Mouse (Mus musculus) midbrain, postnatal 0 days (tissue): ENCODE measurements around the gene Olfr1419. TPM values are rescaled to one million over a fixed set of nuclear protein-coding genes. Genes with fewer than 3 reads are reported as not detected.

ENCODE experiments used
- ATAC-seq: fragments of 200-750 bp; cut with Nextera tagmentation; 2 replicates; pipeline ENCODE4 v1.8.0; 2017; ENCODE audit warnings: moderate number of reproducible peaks, mild to moderate bottlenecking, moderate TSS enrichment, moderate library complexity; ENCODE audit not compliant: low FRiP score
- DNase-seq: peaks from one replicate; pipeline ENCODE4 v3.0.0-alpha.2; 2015; ENCODE audit warnings: low spot score
- H3K27ac ChIP-seq: fragments of 300-500 bp; sonication (generic); 2 replicates; pipeline ENCODE4 v1.5.1; 2014; ENCODE audit warnings: low read depth, mild to moderate bottlenecking, low read length, mixed read lengths
- H3K27me3 ChIP-seq: fragments of 300-500 bp; sonication (generic); 2 replicates; pipeline ENCODE4 v1.6.1; 2014; ENCODE audit warnings: low read length, control low read depth, mixed read lengths; ENCODE audit not compliant: insufficient read depth
- H3K36me3 ChIP-seq: fragments of 300-500 bp; sonication (generic); 2 replicates; pipeline ENCODE4 v1.6.1; 2014; ENCODE audit warnings: low read length, control low read depth, mixed read lengths; ENCODE audit not compliant: insufficient read depth
- H3K4me1 ChIP-seq: fragments of 300-500 bp; sonication (generic); 2 replicates; pipeline ENCODE4 v1.6.1; 2014; ENCODE audit warnings: mild to moderate bottlenecking, control low read depth, antibody characterized with exemption, low read length, mixed read lengths; ENCODE audit not compliant: insufficient read depth
- H3K4me2 ChIP-seq: fragments of 300-500 bp; sonication (generic); 2 replicates; pipeline ENCODE4 v1.6.1; 2014; ENCODE audit warnings: low read depth, mild to moderate bottlenecking, low read length, mixed read lengths; ENCODE audit not compliant: poor library complexity, severe bottlenecking
- H3K4me3 ChIP-seq: fragments of 300-500 bp; sonication (generic); 2 replicates; pipeline ENCODE4 v1.5.1; 2014; ENCODE audit warnings: low read depth, mild to moderate bottlenecking, low read length, moderate library complexity
- H3K9ac ChIP-seq: fragments of 300-500 bp; sonication (generic); replicated peaks from 2 replicates; pipeline ENCODE4 v1.6.1; 2014; ENCODE audit warnings: mild to moderate bottlenecking, low read length, moderate library complexity, mixed read lengths; ENCODE audit not compliant: poor library complexity, severe bottlenecking
- H3K9me3 ChIP-seq: fragments of 300-500 bp; sonication (generic); 2 replicates; pipeline ENCODE4 v1.6.1; 2016; ENCODE audit warnings: low read length, control low read depth
- CTCF ChIP-seq: IDR thresholded peaks from 2 replicates; pipeline ENCODE4 v1.5.1; 2016; ENCODE audit warnings: antibody characterized with exemption, mild to moderate bottlenecking
- WGBS: fragments of 180-500 bp; shearing (Covaris S2); extraction: QIAGEN DNeasy Blood & Tissue Kit; methylation state at CpG from one replicate; pipeline ENCODE4 v1.1.7; 2014; 5-methylcytosine and 5-hydroxymethylcytosine counted together
- polyA plus RNA-seq: library from polyadenylated mRNA; unstranded; fragments of >200 nt; fragmentation: Nextera tagmentation; extraction: Ambion mirVana; gene quantifications from 2 replicates; pipeline ENCODE4 v1.2.1, GENCODE M21; 2015
- total RNA-seq: library from RNA; depleted of rRNA; stranded (reverse); fragments of >200 nt; gene quantifications from 2 replicates; pipeline ENCODE4 v1.2.3, GENCODE M21; 2014

Gene Olfr1419
- total and polyA plus RNA-seq, 2 experiments from 2014 or later: 0.16 TPM; not detected in 1

DNA sequence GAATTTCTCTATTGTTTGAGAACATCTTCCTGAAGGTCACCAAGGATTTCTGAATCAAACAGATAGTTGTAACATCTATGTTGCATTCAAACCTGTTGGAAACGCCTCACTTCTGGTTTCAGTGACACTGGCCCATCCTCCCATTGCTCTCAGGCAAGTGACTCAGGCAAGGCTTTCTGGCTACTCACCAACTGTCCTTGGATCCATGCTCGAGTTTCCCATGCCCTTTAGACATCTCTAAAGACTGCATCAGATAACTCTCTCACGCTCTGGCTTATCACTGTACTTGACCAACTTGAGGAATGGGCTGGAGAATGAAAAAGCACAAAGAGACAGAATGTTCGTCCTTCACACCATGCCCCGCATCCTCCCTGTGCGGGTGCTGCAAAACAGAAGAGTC, 18.4 kb downstream of the Olfr1419 start:
- Histone ChIP-seq H3K4me3 (no peak overlapping the region), H3K36me3 (no peaks in the 10 kb centered on the region), H3K4me1 (no peaks in the 10 kb centered on the region), H3K9me3 (0 out of 2 replicates have a peak, but pooled peaks cover 3% of the 10 kb centered on the region), H3K27ac (no peak overlapping the region), H3K9ac (no peak overlapping the region), H3K27me3 (no peaks in the 10 kb centered on the region), H3K4me2 (no peak overlapping the region)
- no peak for DNase-seq
- ATAC-seq: no peak
- 79% methylated on average over 6 of the region's 6 CpGs for WGBS
- TF ChIP-seq CTCF: no peak

DNA sequence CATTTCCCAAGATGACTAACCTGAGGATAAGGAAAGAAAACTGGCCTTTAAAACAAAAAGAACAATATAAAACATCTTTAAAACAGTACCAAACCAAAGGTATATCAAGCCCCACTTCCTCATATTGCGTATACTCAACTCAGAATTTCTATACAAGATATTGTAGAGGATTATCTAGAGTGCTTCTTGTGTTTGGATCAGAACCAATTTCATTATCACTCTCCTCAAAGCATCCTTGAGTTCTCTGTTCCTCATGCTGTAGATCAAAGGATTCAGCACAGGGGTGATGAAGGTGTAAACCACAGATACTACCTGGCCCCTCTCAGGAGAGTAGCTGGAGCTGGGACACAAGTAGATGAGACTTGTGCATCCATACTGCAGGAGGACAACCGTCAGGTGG, 20.1 kb downstream of the Olfr1419 start:
- Histone ChIP-seq H3K4me1 (no peaks in the 10 kb centered on the region), H3K9ac (no peak overlapping the region), H3K27me3 (no peaks in the 10 kb centered on the region), H3K4me3 (no peak overlapping the region), H3K9me3 (0 out of 2 replicates have a peak, but pooled peaks cover 3% of the 10 kb centered on the region), H3K36me3 (no peaks in the 10 kb centered on the region), H3K4me2 (no peak overlapping the region), H3K27ac (no peak overlapping the region)
- ATAC-seq (no peak), DNase-seq (no peak)
- TF ChIP-seq CTCF: no peak
- 93% methylated on average over 2 of the region's 2 CpGs for WGBS

GRCm38 (mm10) chr19:11852652-11853051, 22.3 kb downstream of the Olfr1419 start:
- Histone ChIP-seq H3K36me3 (no peaks in the 10 kb centered on the region), H3K9me3 (0 out of 2 replicates have a peak, but pooled peaks cover 3% of the 10 kb centered on the region), H3K4me3 (no peak overlapping the region), H3K27ac (no peak overlapping the region), H3K4me2 (no peak overlapping the region), H3K27me3 (no peaks in the 10 kb centered on the region), H3K4me1 (no peaks in the 10 kb centered on the region), H3K9ac (no peak overlapping the region)
- no peak for ATAC-seq
- 77% methylated on average over 4 of the region's 4 CpGs for WGBS
- no peak for TF ChIP-seq CTCF
- DNase-seq: no peak

DNA sequence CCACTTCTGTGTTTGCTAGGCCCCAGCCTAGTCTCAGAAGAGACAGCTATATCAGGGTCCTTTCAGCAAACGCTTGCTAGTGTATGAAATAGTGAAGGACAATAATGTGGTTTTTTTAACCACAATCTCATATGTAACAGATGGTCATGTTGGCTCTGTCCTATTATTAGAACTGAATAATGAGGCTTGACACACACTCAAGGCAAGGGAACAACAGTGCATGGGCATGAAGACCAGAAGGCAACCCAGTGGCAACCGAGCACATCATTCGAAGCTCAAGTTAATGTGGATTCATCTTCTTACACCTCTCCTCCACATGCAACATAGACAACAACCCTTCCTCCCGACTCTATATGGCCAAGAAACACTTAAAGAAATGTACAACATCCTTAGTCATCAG, 28.6 kb downstream of the Olfr1419 start:
- no peaks in the 10 kb centered on the region for H3K27me3 ChIP-seq
- WGBS: 82% methylated on average over 4 of the region's 4 CpGs
- H3K9me3 ChIP-seq: no peaks in the 10 kb centered on the region
- TF ChIP-seq CTCF: no peak
- H3K36me3 ChIP-seq: no peaks in the 10 kb centered on the region
- no peak overlapping the region for H3K9ac ChIP-seq
- no peak for DNase-seq
- no peak overlapping the region for H3K27ac ChIP-seq
- H3K4me2 ChIP-seq: no peak overlapping the region
- no peak overlapping the region for H3K4me3 ChIP-seq
- ATAC-seq: no peak
- no peaks in the 10 kb centered on the region for H3K4me1 ChIP-seq

- Histone ChIP-seq H3K4me1 (no peaks in the 10 kb centered on the region), H3K36me3 (no peaks in the 10 kb centered on the region), H3K4me3 (no peak within 1 kb of the TSS), H3K9me3 (no peaks in the 10 kb centered on the region), H3K27ac (no peak within 1 kb of the TSS), H3K27me3 (no peaks in the 10 kb centered on the region), H3K4me2 (no peak within 1 kb of the TSS), H3K9ac (no peak within 1 kb of the TSS)
- DNase-seq: no peak
- 85% methylated on average over 4 of the region's 4 CpGs for WGBS
- no peak for ATAC-seq
- no peak for TF ChIP-seq CTCF
Measured at GRCm38 (mm10) chr19:11839119-11839518, 35.8 kb downstream of the Olfr1419 start, which contains the start of gene Olfr1417. Olfr1417 (minus strand) TSS chr19:11839219.

GRCm38 (mm10) chr19:11823346-11824065, 51.4 kb downstream of the Olfr1419 start:
- Histone ChIP-seq H3K27ac (no peak overlapping the region), H3K9ac (no peak overlapping the region), H3K9me3 (no peaks in the 10 kb centered on the region), H3K4me1 (no peaks in the 10 kb centered on the region), H3K27me3 (no peaks in the 10 kb centered on the region), H3K36me3 (no peaks in the 10 kb centered on the region), H3K4me2 (no peak overlapping the region), H3K4me3 (no peak overlapping the region)
- ATAC-seq (no peak), DNase-seq (no peak)
- no peak for TF ChIP-seq CTCF
- 31% methylated on average over 4 of the region's 4 CpGs for WGBS
